Mouse (Mus musculus): ENCODE results near the gene Pik3cd. TPM values are rescaled to one million over a fixed set of nuclear protein-coding genes. Genes with fewer than 3 reads are reported as not detected.

Gene Pik3cd
- polyA plus RNA-seq, 1 experiment, result 1.4 TPM

DNA sequence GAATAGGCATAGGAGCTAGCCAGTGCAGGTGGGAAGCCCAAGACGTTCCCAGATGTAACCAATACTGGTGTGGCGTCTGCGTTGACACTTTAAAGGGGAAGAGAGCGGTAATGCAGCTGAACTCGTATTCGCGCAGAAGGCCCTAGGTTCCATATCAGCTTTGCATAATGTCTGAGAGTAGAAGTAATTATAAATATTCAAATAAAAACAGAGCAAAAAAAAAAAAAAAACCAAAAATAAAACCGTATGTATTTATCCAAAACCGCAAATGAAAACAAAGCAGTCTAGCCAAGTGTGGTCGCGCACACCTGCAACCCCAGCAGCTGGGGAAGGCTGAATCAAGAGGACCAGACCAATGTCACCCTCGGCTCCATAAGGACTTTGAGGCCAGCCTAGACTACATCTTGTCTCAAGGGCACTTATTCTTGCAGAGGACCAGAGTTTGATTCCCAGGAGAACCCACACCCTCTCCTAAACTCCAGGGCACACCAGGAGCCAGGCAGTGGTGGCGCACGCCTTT, 39.7 kb upstream of the Pik3cd start:
- H3K27me3 ChIP-seq (ENCODE audit: control insufficient read depth, insufficient read depth, insufficient read length), result no peaks in the 10 kb centered on the region
- H3K79me2 ChIP-seq (ENCODE audit: control insufficient read depth, insufficient read depth), result peaks cover 5% of the 10 kb centered on the region
- H3K4me2 ChIP-seq (ENCODE audit: low read depth), result no peak overlapping the region
- H3K36me3 ChIP-seq (ENCODE audit: control insufficient read depth, insufficient read depth), result peaks cover 8% of the 10 kb centered on the region
- H3ac ChIP-seq (ENCODE audit: control insufficient read depth, insufficient read length), result no peak overlapping the region
- no peak overlapping the region for H3K4me3 ChIP-seq
- TF ChIP-seq E2F4 (IDR thresholded peaks at IDR 0.05; ENCODE audit: insufficient read depth) (no peak), MAX (IDR thresholded peaks at IDR 0.05; ENCODE audit: low read depth) (no peak), TCF3 (IDR thresholded peaks at IDR 0.05; ENCODE audit: insufficient read length, low read depth) (no peak), POLR2AphosphoS2 (IDR thresholded peaks at IDR 0.05; ENCODE audit: insufficient read length, low read depth) (no peak), REST (IDR thresholded peaks at IDR 0.05; ENCODE audit: insufficient read depth, insufficient read length) (no peak), SRF (IDR thresholded peaks at IDR 0.05; ENCODE audit: control insufficient read depth, insufficient read length, low read depth) (no peak), CEBPB (IDR thresholded peaks at IDR 0.05; ENCODE audit: insufficient read depth, poor library complexity, severe bottlenecking) (no peak), USF1 (IDR thresholded peaks at IDR 0.05; ENCODE audit: low read depth) (no peak), TCF12 (IDR thresholded peaks at IDR 0.05; ENCODE audit: insufficient read depth, poor library complexity, severe bottlenecking) (no peak), MYOD1 (IDR thresholded peaks at IDR 0.05; ENCODE audit: control insufficient read depth in 1 of 3, insufficient read length in 2 of 3, low read depth in 2 of 3) (no peak), MYOG (IDR thresholded peaks at IDR 0.05; ENCODE audit: control insufficient read depth in 1 of 3, insufficient read depth in 1 of 3, insufficient read length in 2 of 3, low read depth in 2 of 3) (no peak), POLR2A (IDR thresholded peaks at IDR 0.05; ENCODE audit: insufficient read length, low read depth) (no peak)

DNA sequence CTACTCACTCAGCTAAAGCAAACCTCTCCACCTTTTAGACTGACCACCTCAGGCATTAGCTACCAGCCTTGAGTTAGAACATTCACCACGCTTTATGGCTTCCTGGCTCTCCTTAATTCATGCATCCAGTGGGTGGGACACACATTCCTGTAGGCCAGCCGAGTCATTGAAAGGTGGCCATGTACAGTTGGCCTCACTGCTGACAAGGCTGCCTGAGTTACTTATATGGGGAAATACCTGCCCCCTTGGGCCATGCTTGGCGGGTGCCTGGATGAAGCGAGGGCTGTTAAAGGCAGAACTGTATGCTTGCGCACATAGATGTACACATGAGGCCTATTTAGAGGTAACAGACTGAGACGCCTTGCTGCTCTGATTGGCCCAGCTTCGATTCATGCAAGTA, 37.9 kb upstream of the Pik3cd start:
- Histone ChIP-seq H3K4me2 (ENCODE audit: low read depth) (no peak overlapping the region), H3K79me2 (ENCODE audit: control insufficient read depth, insufficient read depth) (peaks cover 22% of the 10 kb centered on the region), H3K27me3 (ENCODE audit: control insufficient read depth, insufficient read depth, insufficient read length) (no peaks in the 10 kb centered on the region), H3ac (ENCODE audit: control insufficient read depth, insufficient read length) (no peak overlapping the region), H3K4me3 (no peak overlapping the region), H3K36me3 (ENCODE audit: control insufficient read depth, insufficient read depth) (peaks cover 8% of the 10 kb centered on the region)
- no peak for TF ChIP-seq E2F4 (IDR thresholded peaks at IDR 0.05; ENCODE audit: insufficient read depth)
- no peak for TF ChIP-seq CEBPB (IDR thresholded peaks at IDR 0.05; ENCODE audit: insufficient read depth, poor library complexity, severe bottlenecking)
- TF ChIP-seq MYOD1 (IDR thresholded peaks at IDR 0.05; ENCODE audit: control insufficient read depth in 1 of 3, insufficient read length in 2 of 3, low read depth in 2 of 3), result no peak
- TF ChIP-seq SRF (IDR thresholded peaks at IDR 0.05; ENCODE audit: control insufficient read depth, insufficient read length, low read depth), result no peak
- TF ChIP-seq REST (IDR thresholded peaks at IDR 0.05; ENCODE audit: insufficient read depth, insufficient read length), result no peak
- no peak for TF ChIP-seq TCF3 (IDR thresholded peaks at IDR 0.05; ENCODE audit: insufficient read length, low read depth)
- peak; percentile 55 for TF ChIP-seq POLR2AphosphoS2 (IDR thresholded peaks at IDR 0.05; ENCODE audit: insufficient read length, low read depth)

DNA sequence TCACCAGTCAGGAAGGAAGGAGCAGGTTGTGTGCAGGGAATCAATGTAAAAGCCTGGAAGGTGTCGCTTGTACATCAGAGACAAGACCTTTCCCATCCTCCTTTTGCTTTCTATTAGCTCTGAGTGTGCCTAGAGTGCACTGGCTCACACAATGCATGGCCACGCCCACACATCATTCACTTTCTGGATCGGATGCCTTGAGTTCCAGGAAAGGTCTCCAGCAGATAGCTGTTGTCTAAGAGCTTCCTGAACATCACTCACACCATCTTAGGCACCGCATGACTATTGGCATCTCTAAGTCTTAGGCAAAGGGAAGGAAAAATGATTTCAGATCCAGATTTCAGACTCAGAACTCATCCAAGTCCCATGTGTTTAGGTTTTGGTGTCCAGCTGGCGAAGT, 37.1 kb upstream of the Pik3cd start:
- Histone ChIP-seq H3K36me3 (ENCODE audit: control insufficient read depth, insufficient read depth) (peaks cover 8% of the 10 kb centered on the region), H3K79me2 (ENCODE audit: control insufficient read depth, insufficient read depth) (peaks cover 30% of the 10 kb centered on the region), H3K4me2 (ENCODE audit: low read depth) (no peak overlapping the region), H3K27me3 (ENCODE audit: control insufficient read depth, insufficient read depth, insufficient read length) (no peaks in the 10 kb centered on the region), H3K4me3 (no peak overlapping the region), H3ac (ENCODE audit: control insufficient read depth, insufficient read length) (no peak overlapping the region)
- TF ChIP-seq POLR2AphosphoS2 (IDR thresholded peaks at IDR 0.05; ENCODE audit: insufficient read length, low read depth), result no peak
- no peak for TF ChIP-seq MYOG (IDR thresholded peaks at IDR 0.05; ENCODE audit: control insufficient read depth in 1 of 3, insufficient read depth in 1 of 3, insufficient read length in 2 of 3, low read depth in 2 of 3)
- no peak for TF ChIP-seq POLR2A (IDR thresholded peaks at IDR 0.05; ENCODE audit: insufficient read length, low read depth)
- no peak for TF ChIP-seq USF1 (IDR thresholded peaks at IDR 0.05; ENCODE audit: low read depth)
- TF ChIP-seq TCF3 (IDR thresholded peaks at IDR 0.05; ENCODE audit: insufficient read length, low read depth), result no peak
- TF ChIP-seq TCF12 (IDR thresholded peaks at IDR 0.05; ENCODE audit: insufficient read depth, poor library complexity, severe bottlenecking), result no peak
- TF ChIP-seq REST (IDR thresholded peaks at IDR 0.05; ENCODE audit: insufficient read depth, insufficient read length), result no peak
- TF ChIP-seq CEBPB (IDR thresholded peaks at IDR 0.05; ENCODE audit: insufficient read depth, poor library complexity, severe bottlenecking), result no peak
- TF ChIP-seq MAX (IDR thresholded peaks at IDR 0.05; ENCODE audit: low read depth), result no peak
- no peak for TF ChIP-seq E2F4 (IDR thresholded peaks at IDR 0.05; ENCODE audit: insufficient read depth)
- TF ChIP-seq SRF (IDR thresholded peaks at IDR 0.05; ENCODE audit: control insufficient read depth, insufficient read length, low read depth), result no peak
- TF ChIP-seq MYOD1 (IDR thresholded peaks at IDR 0.05; ENCODE audit: control insufficient read depth in 1 of 3, insufficient read length in 2 of 3, low read depth in 2 of 3), result no peak

DNA sequence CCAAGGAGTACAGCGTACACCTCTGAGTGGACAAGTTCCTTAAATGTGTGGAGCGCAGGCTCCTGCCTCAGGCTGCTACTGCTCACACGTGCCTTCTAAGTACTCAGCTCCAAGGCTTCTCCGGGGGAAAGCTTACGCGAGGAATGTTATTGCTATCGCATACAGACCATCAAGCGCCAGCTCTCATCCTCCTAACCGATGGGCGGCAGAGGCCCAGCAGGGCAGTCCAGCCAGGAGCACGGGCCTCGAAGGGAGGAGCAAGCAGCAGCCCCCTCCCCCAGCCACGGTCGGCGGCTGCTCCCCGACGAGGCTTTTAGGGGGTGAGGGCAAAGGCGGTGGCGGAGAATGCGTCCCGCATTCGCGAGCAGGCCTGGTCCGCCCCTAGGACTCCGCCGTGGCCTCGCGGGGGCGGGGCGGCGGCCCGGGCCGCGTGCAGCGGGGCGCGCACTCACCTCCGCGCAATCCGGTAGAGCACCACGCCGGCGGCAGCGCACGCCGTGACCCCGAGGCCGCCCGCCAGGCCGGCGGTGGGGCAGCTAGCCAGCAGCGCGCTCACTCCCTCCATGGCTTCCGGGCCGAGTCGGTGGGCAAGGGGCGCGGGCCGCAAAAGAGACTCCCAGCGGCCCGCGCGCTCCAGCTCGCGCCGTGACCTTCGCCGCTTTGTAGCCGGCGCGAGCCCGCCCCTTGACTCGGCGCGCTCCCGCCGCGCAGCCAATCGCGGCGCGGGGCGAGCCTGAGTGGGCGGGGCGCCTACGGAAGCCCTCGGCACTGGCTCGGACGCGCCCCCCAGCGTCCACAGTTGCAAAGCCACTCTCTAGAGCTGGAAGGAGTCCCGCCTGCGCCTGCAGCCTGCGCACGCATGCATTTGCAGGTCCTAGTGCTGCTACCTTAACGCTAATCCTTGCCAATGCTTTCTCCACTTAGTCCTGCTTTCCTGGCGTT, 35.3 kb upstream of the Pik3cd start, which contains the start of gene Tmem201:
Gene Tmem201 (minus strand): TSS at position 662 of the 942 bp plus-strand sequence.
- Histone ChIP-seq H3K4me3 (peak within 1 kb of the TSS; percentile 35), H3ac (ENCODE audit: control insufficient read depth, insufficient read length) (peak within 1 kb of the TSS; percentile 31), H3K36me3 (ENCODE audit: control insufficient read depth, insufficient read depth) (no peaks in the 10 kb centered on the region), H3K4me2 (ENCODE audit: low read depth) (peak within 1 kb of the TSS; percentile 83), H3K27me3 (ENCODE audit: control insufficient read depth, insufficient read depth, insufficient read length) (no peaks in the 10 kb centered on the region), H3K79me2 (ENCODE audit: control insufficient read depth, insufficient read depth) (peaks cover 41% of the 10 kb centered on the region)
- peak; percentile 44 for TF ChIP-seq POLR2A (IDR thresholded peaks at IDR 0.05; ENCODE audit: insufficient read length, low read depth)
- peak; percentile 45 for TF ChIP-seq POLR2AphosphoS2 (IDR thresholded peaks at IDR 0.05; ENCODE audit: insufficient read length, low read depth)
- peak; percentile 22 for TF ChIP-seq E2F4 (IDR thresholded peaks at IDR 0.05; ENCODE audit: insufficient read depth)
- no peak for TF ChIP-seq MAX (IDR thresholded peaks at IDR 0.05; ENCODE audit: low read depth)
- peak; percentile 19 for TF ChIP-seq SRF (IDR thresholded peaks at IDR 0.05; ENCODE audit: control insufficient read depth, insufficient read length, low read depth)
- TF ChIP-seq REST (IDR thresholded peaks at IDR 0.05; ENCODE audit: insufficient read depth, insufficient read length), result no peak
